Mouse (Mus musculus) CD4-positive, CD25-positive, alpha-beta regulatory T cell (primary cell): ENCODE data around the gene Ube2j1. TPM values are rescaled to one million over a fixed set of nuclear protein-coding genes. Genes with fewer than 3 reads are reported as not detected.

Source experiments
- polyA plus RNA-seq: library from polyadenylated mRNA; unstranded; fragments of 100-300 nt; shearing (Covaris generic); gene quantifications from one replicate; pipeline ENCODE4 v1.2.1, GENCODE M21; 2017

The Ube2j1 gene
- 105 TPM for polyA plus RNA-seq

DNA sequence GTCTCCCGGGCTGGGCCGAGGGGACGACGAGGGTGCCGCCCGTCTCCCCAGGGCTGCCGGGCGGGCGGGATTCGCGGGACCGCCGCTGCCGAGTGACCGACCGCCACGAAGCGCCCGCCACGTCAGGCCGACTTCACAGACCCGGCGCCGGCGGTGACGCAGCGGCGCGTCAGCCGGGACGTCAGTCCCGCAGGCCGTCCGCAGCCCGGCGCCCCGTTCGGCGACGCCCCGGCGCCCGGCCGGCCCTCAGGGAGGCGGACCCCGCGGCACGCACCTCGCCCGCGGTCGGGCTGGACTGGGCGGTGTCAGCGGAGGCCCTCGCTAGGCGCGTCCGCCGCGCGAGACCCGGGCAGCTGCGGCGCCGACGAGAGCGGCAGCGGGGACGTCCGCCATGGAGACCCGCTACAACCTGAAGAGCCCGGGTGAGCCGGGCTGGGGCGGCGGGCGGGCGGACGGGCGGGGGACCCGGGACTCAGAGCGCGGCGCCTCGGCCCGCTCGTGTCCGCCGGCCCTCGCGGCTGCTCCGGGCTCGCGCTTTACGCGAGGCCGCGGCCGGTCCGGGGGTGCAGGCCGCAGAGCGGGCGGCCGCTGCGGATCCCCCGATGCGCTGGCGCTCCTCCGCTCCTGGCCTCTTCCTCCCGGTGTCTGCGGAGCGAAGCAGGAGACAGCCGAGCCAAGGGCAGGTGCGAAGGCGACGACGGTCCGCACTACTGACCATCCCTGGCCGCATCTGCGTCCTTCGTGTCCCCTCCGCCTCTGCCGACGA, at the start of gene Ube2j1:
TSS of gene Ube2j1 (plus strand) at position 222 of the 766 bp plus-strand sequence.

DNA sequence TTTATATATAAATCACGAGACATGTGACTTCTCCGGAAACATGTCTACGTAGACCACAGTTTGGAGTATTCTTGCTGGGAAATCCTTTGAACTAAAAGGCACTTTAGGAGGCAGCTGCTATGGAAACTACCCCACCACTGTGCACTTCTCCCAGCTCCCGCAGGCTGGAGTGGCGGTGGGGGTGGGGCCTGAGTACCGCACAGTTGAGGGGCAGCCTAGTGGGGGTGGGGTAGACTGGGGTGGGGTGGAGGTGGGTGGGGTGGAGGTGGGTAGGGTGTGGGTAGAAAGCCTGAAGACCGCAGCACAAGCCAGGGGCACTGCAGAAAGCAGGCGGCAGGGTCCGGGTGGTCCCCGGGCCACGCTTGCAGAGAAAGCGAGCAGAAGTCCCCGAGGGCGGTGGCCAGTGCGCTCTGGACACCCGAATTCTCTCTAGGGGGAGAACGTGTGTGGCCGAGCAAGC, 48.5 kb upstream of the Ube2j1 start, which contains the start of gene Rragd:
TSS of gene Rragd (plus strand) at position 322 of the 460 bp plus-strand sequence.

DNA sequence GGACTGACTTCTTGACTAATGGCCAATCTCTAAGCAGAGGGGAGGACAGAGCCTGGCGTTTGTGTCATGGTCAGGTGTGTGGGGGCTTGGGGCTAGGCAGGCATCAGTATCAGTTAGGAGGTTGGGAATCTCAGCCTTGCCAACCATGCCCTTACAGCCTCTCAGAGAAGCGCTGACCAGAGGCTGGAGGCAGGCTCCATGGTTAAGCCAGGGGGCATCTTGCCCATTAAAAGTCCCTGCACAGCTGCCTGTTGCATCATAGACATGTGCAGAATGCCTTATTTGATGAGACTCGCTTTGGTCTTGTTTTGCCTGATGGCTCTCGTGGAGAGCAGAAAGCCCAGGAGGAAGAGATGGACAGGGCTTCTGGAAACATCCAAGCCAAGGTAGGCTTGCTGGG, 31.8 kb downstream of the Ube2j1 start, which contains the start of gene Gabrr2:
TSS of gene Gabrr2 (plus strand) at position 19 of the 400 bp plus-strand sequence.

Other genes with a start within 250 kb of the Ube2j1 start
- 61.2 TPM for gene Lyrm2, start 231.2 kb upstream of the Ube2j1 start, polyA plus RNA-seq
- gene Ankrd6, start 80.6 kb upstream of the Ube2j1 start, polyA plus RNA-seq = 3.8 TPM
- gene Rragd, start 48.4 kb upstream of the Ube2j1 start, polyA plus RNA-seq = 13.7 TPM
- gene Gabrr2, start 31.6 kb downstream of the Ube2j1 start, polyA plus RNA-seq = 40.1 TPM
- not detected for gene Gabrr1, start 101.1 kb downstream of the Ube2j1 start, polyA plus RNA-seq
- 0.69 TPM for gene Pm20d2, start 158.3 kb downstream of the Ube2j1 start, polyA plus RNA-seq
- gene Srsf12, start 177.6 kb downstream of the Ube2j1 start, polyA plus RNA-seq = 3.2 TPM